Mouse (Mus musculus) stomach, postnatal 0 days (tissue): ENCODE data around the gene Aftph.

Experiments
- CTCF ChIP-seq: IDR thresholded peaks from 2 replicates; pipeline ENCODE4 v1.5.1; 2016; ENCODE audit warnings: antibody characterized with exemption, low read depth, mild to moderate bottlenecking, moderate library complexity
- EP300 ChIP-seq: optimal IDR thresholded peaks from 2 replicates; pipeline ENCODE3; 2016; ENCODE audit warnings: antibody characterized with exemption

- no peak for TF ChIP-seq CTCF
- no peak for TF ChIP-seq EP300
Measured at GRCm38 (mm10) chr11:20639918-20640447, 101.4 kb downstream of the Aftph start.
